Mouse (Mus musculus) hindbrain, embryonic 15.5 days (tissue): ENCODE measurements at regions not wholly inside any gene's neighbourhood (a gene's known extent, or its start where the extent isn't known, plus 50 kb on each side); places are given as distances from the start of the nearest gene placed in this dataset.
A peak's percentile ranks its signal among the peaks of the same experiment; 100 is the strongest.

ENCODE experiments used
- ATAC-seq: fragments of 200-750 bp; cut with Nextera tagmentation; 2 replicates; pipeline ENCODE4 v1.8.0; 2017; ENCODE audit warnings: low read depth, moderate number of reproducible peaks, moderate TSS enrichment; ENCODE audit not compliant: low FRiP score
- H3K27ac ChIP-seq: fragments of 300-500 bp; sonication (generic); replicated peaks from 2 replicates; pipeline ENCODE4 v1.5.1; 2015; ENCODE audit warnings: mild to moderate bottlenecking, inconsistent platforms
- H3K27me3 ChIP-seq: fragments of 300-500 bp; sonication (generic); 2 replicates; pipeline ENCODE4 v1.6.1; 2015; ENCODE audit warnings: control low read depth, inconsistent platforms
- H3K36me3 ChIP-seq: fragments of 300-500 bp; sonication (generic); 2 replicates; pipeline ENCODE4 v1.6.1; 2015; ENCODE audit warnings: control low read depth, inconsistent platforms
- H3K4me1 ChIP-seq: fragments of 300-500 bp; sonication (generic); replicated peaks from 2 replicates; pipeline ENCODE4 v1.6.1; 2015; ENCODE audit warnings: control low read depth, inconsistent platforms
- H3K4me2 ChIP-seq: fragments of 300-500 bp; sonication (generic); 2 replicates; pipeline ENCODE4 v1.6.1; 2015; ENCODE audit warnings: moderate library complexity, mild to moderate bottlenecking, inconsistent platforms
- H3K4me3 ChIP-seq: fragments of 300-500 bp; sonication (generic); 2 replicates; pipeline ENCODE4 v1.5.1; 2015; ENCODE audit warnings: mild to moderate bottlenecking, inconsistent platforms
- H3K9ac ChIP-seq: fragments of 300-500 bp; sonication (generic); 2 replicates; pipeline ENCODE4 v1.6.1; 2015; ENCODE audit warnings: inconsistent platforms
- H3K9me3 ChIP-seq: fragments of 300-500 bp; sonication (generic); 2 replicates; pipeline ENCODE4 v1.6.1; 2016; ENCODE audit warnings: control low read depth, inconsistent platforms
- WGBS: fragments of 180-500 bp; shearing (Covaris S2); methylation state at CpG from one replicate; pipeline ENCODE4 v1.1.7; 2015; 5-methylcytosine and 5-hydroxymethylcytosine counted together

- H3K9ac ChIP-seq = no peak overlapping the region
- 29% methylated on average over 1 of the region's 1 CpGs for WGBS
- no peak for ATAC-seq
- no peaks in the 10 kb centered on the region for H3K9me3 ChIP-seq
- no peak overlapping the region for H3K4me2 ChIP-seq
- H3K27me3 ChIP-seq = no peaks in the 10 kb centered on the region
- no peak overlapping the region for H3K27ac ChIP-seq
- H3K36me3 ChIP-seq = no peaks in the 10 kb centered on the region
- H3K4me1 ChIP-seq = no peaks in the 10 kb centered on the region
- no peak overlapping the region for H3K4me3 ChIP-seq
These were observed 2012.6 kb downstream of the Poteg start for GRCm38 (mm10) chr8:29460119-29460518.

GRCm38 (mm10) chr8:29492931-29493330, 2045.5 kb downstream of the Poteg start:
- 75% methylated on average over 2 of the region's 2 CpGs for WGBS
- Histone ChIP-seq H3K27ac (no peak overlapping the region), H3K4me2 (no peak overlapping the region), H3K9ac (no peak overlapping the region), H3K9me3 (no peaks in the 10 kb centered on the region), H3K4me3 (no peak overlapping the region), H3K36me3 (no peaks in the 10 kb centered on the region), H3K27me3 (no peaks in the 10 kb centered on the region), H3K4me1 (no peaks in the 10 kb centered on the region)
- ATAC-seq = no peak

DNA sequence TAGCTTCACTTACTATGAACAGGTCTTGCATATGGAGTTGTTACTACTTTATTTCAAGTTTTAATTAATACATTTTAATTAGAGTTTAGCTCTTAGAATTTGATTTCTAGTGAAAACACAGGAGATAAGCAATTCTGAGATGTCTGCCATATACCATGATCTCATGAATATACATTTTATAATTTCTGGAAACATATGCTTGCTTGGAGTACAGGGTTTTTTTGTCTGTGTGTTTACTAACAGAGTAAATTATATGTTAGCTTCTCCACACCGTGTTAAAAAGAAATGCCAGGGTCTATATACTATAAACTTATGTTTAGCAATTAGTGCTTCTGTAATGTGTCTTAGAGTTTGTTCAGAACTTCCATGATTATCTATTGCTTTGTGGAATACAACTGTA, 2079.9 kb downstream of the Poteg start:
- 82% methylated on average over 1 of the region's 1 CpGs for WGBS
- Histone ChIP-seq H3K27ac (no peak overlapping the region), H3K36me3 (no peaks in the 10 kb centered on the region), H3K27me3 (no peaks in the 10 kb centered on the region), H3K9ac (no peak overlapping the region), H3K4me1 (no peaks in the 10 kb centered on the region), H3K4me2 (no peak overlapping the region), H3K9me3 (no peaks in the 10 kb centered on the region), H3K4me3 (no peak overlapping the region)
- ATAC-seq = no peak

DNA sequence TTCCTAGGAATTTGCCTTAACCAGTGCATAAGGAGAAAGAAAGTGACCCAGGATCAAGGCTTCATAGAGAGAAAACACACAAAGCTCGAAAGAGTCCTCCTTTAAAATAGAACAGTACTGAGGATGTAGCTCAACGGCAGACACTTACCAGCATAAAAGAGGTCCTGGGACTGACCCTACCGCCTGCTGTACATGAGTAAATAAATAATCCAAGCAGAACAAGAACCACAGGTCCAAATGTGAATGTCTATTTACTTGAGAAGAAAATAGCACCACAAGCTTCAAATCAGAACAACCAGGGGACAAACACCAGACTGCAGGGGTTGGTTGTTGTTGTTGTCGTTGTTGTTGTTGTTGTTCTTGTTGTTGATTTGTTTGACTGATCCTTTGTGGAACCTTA, 2084.1 kb downstream of the Poteg start:
- H3K36me3 ChIP-seq = no peaks in the 10 kb centered on the region
- ATAC-seq = no peak
- H3K4me3 ChIP-seq = no peak overlapping the region
- WGBS = 60% methylated on average over 4 of the region's 4 CpGs
- no peaks in the 10 kb centered on the region for H3K27me3 ChIP-seq
- no peak overlapping the region for H3K27ac ChIP-seq
- no peaks in the 10 kb centered on the region for H3K4me1 ChIP-seq
- H3K9me3 ChIP-seq = no peaks in the 10 kb centered on the region
- H3K9ac ChIP-seq = no peak overlapping the region
- no peak overlapping the region for H3K4me2 ChIP-seq

DNA sequence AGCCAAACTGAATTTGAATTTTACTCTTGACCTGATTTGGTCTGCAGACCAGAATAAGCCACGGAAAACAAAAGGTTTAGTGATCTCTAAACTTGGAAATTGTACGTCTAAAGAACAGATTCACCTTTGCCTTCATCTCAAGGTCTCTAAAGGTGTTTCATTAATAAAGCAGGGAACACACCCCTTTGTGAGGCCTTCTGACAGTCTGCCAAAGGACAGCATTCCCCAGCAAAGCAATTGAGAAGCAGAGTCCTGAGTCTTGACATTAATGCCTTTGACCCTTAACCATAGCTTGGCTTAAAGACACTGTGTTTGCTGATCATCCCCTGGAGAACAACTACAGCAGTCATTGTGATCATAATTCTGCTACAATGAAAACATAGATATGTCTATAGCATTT, 2090.5 kb downstream of the Poteg start:
- WGBS = 84% methylated on average over 2 of the region's 2 CpGs
- Histone ChIP-seq H3K27ac (no peak overlapping the region), H3K4me3 (no peak overlapping the region), H3K9me3 (no peaks in the 10 kb centered on the region), H3K4me2 (no peak overlapping the region), H3K4me1 (no peaks in the 10 kb centered on the region), H3K36me3 (no peaks in the 10 kb centered on the region), H3K9ac (no peak overlapping the region), H3K27me3 (no peaks in the 10 kb centered on the region)
- no peak for ATAC-seq

- Histone ChIP-seq H3K27me3 (no peaks in the 10 kb centered on the region), H3K27ac (no peak overlapping the region), H3K4me3 (no peak overlapping the region), H3K4me1 (0 out of 2 replicates have a peak, but pooled peaks cover 4% of the 10 kb centered on the region), H3K9me3 (no peaks in the 10 kb centered on the region), H3K9ac (no peak overlapping the region), H3K36me3 (no peaks in the 10 kb centered on the region), H3K4me2 (no peak overlapping the region)
- 70% methylated on average over 3 of the region's 3 CpGs for WGBS
- ATAC-seq = no peak
These were observed 2092.4 kb downstream of the Poteg start for GRCm38 (mm10) chr8:29539856-29540255.

DNA sequence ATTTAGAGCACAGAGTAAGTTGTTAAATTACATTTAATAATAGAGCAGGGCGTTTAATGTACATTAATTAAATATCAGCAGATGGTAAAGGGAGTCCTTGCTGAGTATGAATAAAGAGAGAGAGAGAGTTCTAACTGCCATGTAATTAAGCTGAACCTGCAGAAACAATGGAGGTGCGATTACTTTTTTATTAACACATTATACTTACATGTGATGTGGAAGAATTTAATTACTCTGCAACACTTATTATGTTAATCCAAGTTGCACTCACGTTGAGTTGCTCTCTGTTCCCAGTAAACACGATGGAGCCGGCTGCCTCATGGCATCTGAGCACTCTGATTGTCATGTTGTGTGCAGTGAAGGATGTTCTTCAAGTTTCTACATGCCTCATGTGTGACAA, 2096.7 kb downstream of the Poteg start:
- no peak overlapping the region for H3K27ac ChIP-seq
- H3K9me3 ChIP-seq = no peaks in the 10 kb centered on the region
- ATAC-seq = peak; percentile 59; the same call in 1 of the 2 replicates
- H3K36me3 ChIP-seq = no peaks in the 10 kb centered on the region
- H3K4me2 ChIP-seq = no peak overlapping the region
- no peak overlapping the region for H3K4me3 ChIP-seq
- no peak overlapping the region for H3K9ac ChIP-seq
- H3K4me1 ChIP-seq = 0 out of 2 replicates have a peak, but pooled peaks cover 4% of the 10 kb centered on the region
- no peaks in the 10 kb centered on the region for H3K27me3 ChIP-seq
- 30% methylated on average over 5 of the region's 5 CpGs for WGBS

- Histone ChIP-seq H3K27me3 (no peaks in the 10 kb centered on the region), H3K9ac (no peak overlapping the region), H3K36me3 (no peaks in the 10 kb centered on the region), H3K27ac (no peak overlapping the region), H3K9me3 (no peaks in the 10 kb centered on the region), H3K4me1 (no peaks in the 10 kb centered on the region), H3K4me2 (no peak overlapping the region), H3K4me3 (no peak overlapping the region)
- WGBS = 86% methylated on average over 6 of the region's 6 CpGs
- ATAC-seq = no peak
These were observed 2138.2 kb downstream of the Poteg start for GRCm38 (mm10) chr8:29585671-29586070.

DNA sequence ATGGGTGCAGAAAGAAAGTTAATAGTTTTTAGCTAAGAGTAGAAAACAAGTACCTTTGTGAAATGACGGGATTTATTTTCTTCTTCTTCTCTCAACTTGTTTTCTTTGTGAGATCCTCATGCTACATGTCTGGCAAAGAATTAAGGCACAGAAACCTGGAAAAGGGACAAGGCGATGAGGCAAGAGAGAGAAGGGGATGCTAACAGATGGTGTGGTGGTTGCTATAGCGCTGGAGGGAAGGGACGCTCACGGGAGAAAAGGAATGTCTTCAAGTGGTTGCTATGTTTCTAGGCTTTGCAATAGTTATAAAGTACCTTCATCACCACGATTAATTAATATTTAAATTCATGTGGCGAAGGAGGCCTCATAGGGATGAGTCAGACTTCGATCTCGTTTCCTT, 2146.7 kb downstream of the Poteg start:
- no peak for ATAC-seq
- Histone ChIP-seq H3K4me3 (no peak overlapping the region), H3K27me3 (no peaks in the 10 kb centered on the region), H3K9ac (no peak overlapping the region), H3K4me2 (no peak overlapping the region), H3K36me3 (no peaks in the 10 kb centered on the region), H3K9me3 (no peaks in the 10 kb centered on the region), H3K4me1 (no peaks in the 10 kb centered on the region), H3K27ac (no peak overlapping the region)
- WGBS = 72% methylated on average over 9 of the region's 9 CpGs

- WGBS = 63% methylated on average over 7 of the region's 7 CpGs
- H3K9ac ChIP-seq = no peak overlapping the region
- H3K4me1 ChIP-seq = no peaks in the 10 kb centered on the region
- no peaks in the 10 kb centered on the region for H3K9me3 ChIP-seq
- no peaks in the 10 kb centered on the region for H3K27me3 ChIP-seq
- no peak overlapping the region for H3K27ac ChIP-seq
- ATAC-seq = no peak
- no peak overlapping the region for H3K4me3 ChIP-seq
- no peaks in the 10 kb centered on the region for H3K36me3 ChIP-seq
- H3K4me2 ChIP-seq = no peak overlapping the region
These were observed 2166.6 kb downstream of the Poteg start for GRCm38 (mm10) chr8:29614098-29614497.

DNA sequence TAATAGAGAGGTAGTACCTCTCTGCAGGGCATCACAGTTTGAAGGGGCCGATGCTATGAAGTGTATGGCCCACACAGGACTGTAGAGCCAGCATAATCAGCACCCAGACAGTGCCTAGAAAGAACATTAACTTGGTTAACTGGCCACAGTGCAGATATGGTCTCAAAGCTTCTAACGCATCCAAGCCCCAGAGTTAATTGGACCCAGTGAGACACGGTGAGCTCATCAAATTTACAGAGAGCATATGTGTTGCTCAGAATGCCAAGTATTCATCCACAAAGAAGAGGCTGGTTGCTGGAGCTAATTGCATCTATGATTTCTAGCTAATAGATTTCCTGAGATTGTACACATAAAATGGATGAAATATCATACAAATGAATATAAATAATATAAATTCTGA, 2214.1 kb downstream of the Poteg start:
- Histone ChIP-seq H3K27ac (no peak overlapping the region), H3K4me3 (no peak overlapping the region), H3K9ac (no peak overlapping the region), H3K9me3 (no peaks in the 10 kb centered on the region), H3K36me3 (no peaks in the 10 kb centered on the region), H3K4me1 (no peaks in the 10 kb centered on the region), H3K4me2 (no peak overlapping the region), H3K27me3 (no peaks in the 10 kb centered on the region)
- 62% methylated on average over 3 of the region's 3 CpGs for WGBS
- ATAC-seq = no peak

DNA sequence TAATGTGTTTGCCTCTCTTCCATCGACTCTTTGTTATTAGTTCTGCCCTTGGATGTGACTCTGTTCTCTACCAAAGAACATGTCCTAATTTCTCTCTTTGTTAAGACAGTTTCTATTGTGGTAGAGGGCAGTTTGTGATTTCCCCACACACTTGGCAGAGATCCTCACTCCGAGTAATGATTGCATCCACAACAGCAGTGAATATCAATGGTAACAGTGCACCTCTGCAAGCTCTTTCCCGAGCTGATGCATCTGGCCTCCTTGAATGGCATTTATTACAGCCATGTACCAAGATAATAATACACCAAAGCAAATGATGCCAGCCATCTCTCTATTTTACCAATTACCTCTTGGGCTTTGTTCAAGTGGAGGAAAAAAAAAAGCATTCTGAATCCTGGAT, 2228.4 kb downstream of the Poteg start:
- WGBS = 55% methylated on average over 3 of the region's 3 CpGs
- no peaks in the 10 kb centered on the region for H3K27me3 ChIP-seq
- H3K4me2 ChIP-seq = no peak overlapping the region
- no peaks in the 10 kb centered on the region for H3K9me3 ChIP-seq
- H3K4me3 ChIP-seq = no peak overlapping the region
- H3K36me3 ChIP-seq = no peaks in the 10 kb centered on the region
- no peak overlapping the region for H3K27ac ChIP-seq
- no peak for ATAC-seq
- H3K4me1 ChIP-seq = no peaks in the 10 kb centered on the region
- no peak overlapping the region for H3K9ac ChIP-seq

- Histone ChIP-seq H3K9me3 (no peaks in the 10 kb centered on the region), H3K4me3 (no peak overlapping the region), H3K9ac (no peak overlapping the region), H3K36me3 (no peaks in the 10 kb centered on the region), H3K27ac (no peak overlapping the region), H3K4me2 (no peak overlapping the region), H3K4me1 (no peaks in the 10 kb centered on the region), H3K27me3 (no peaks in the 10 kb centered on the region)
- no peak for ATAC-seq
- WGBS = 48% methylated on average over 1 of the region's 1 CpGs
These were observed 2235.9 kb downstream of the Poteg start for GRCm38 (mm10) chr8:29683340-29683739.
